Mouse (Mus musculus): Measurements from ENCODE around the gene Fut2. TPM values are rescaled to one million over a fixed set of nuclear protein-coding genes. Genes with fewer than 3 reads are reported as not detected.
"Not testable (repeated sequence)": the region's sequence is repeated elsewhere in the genome, so short reads cannot be mapped to it uniquely, and the experiment has no call there.

The Fut2 gene
- polyA plus RNA-seq, 1 experiment, result 0.01 TPM

GRCm38 (mm10) chr7:45660746-45661478 is 5.3 kb downstream of the Fut2 start:
- no peaks in the 10 kb centered on the region for H3K27me3 ChIP-seq (ENCODE audit: control insufficient read depth, insufficient read depth, insufficient read length)
- H3K36me3 ChIP-seq (ENCODE audit: control insufficient read depth, insufficient read depth), result no peaks in the 10 kb centered on the region
- no peaks in the 10 kb centered on the region for H3K79me3 ChIP-seq (ENCODE audit: low read depth)
- no peak overlapping the region for H3ac ChIP-seq (ENCODE audit: control insufficient read depth, insufficient read length, low read depth)
- no peaks in the 10 kb centered on the region for H3K79me2 ChIP-seq (ENCODE audit: control insufficient read depth, insufficient read depth)
- H3K4me3 ChIP-seq (ENCODE audit: insufficient read depth, poor library complexity, severe bottlenecking), result no peak overlapping the region
- TF ChIP-seq MAX (IDR thresholded peaks at IDR 0.05) (no peak), MYOD1 (IDR thresholded peaks at IDR 0.05; ENCODE audit: control insufficient read depth, insufficient read length, low read depth) (no peak), CTCF (IDR thresholded peaks at IDR 0.05; ENCODE audit: control insufficient read depth, insufficient read depth, insufficient read length) (no peak), MYOG (IDR thresholded peaks at IDR 0.05; ENCODE audit: control insufficient read depth, extremely low read depth, insufficient read length) (no peak), USF1 (IDR thresholded peaks at IDR 0.05; ENCODE audit: low read depth) (no peak), FOSL1 (IDR thresholded peaks at IDR 0.05; ENCODE audit: insufficient read depth, low read length, poor library complexity, severe bottlenecking) (no peak), CEBPB (IDR thresholded peaks at IDR 0.05; ENCODE audit: low read depth) (no peak)

GRCm38 (mm10) chr7:45654424-45655047 is 11.7 kb downstream of the Fut2 start:
- H3ac ChIP-seq (ENCODE audit: control insufficient read depth, insufficient read length, low read depth), result no peak overlapping the region
- H3K79me3 ChIP-seq (ENCODE audit: low read depth), result no peaks in the 10 kb centered on the region
- no peak overlapping the region for H3K4me3 ChIP-seq (ENCODE audit: insufficient read depth, poor library complexity, severe bottlenecking)
- H3K36me3 ChIP-seq (ENCODE audit: control insufficient read depth, insufficient read depth), result no peaks in the 10 kb centered on the region
- H3K27me3 ChIP-seq (ENCODE audit: control insufficient read depth, insufficient read depth, insufficient read length), result no peaks in the 10 kb centered on the region
- TF ChIP-seq MYOD1 (IDR thresholded peaks at IDR 0.05; ENCODE audit: control insufficient read depth, insufficient read length, low read depth) (no peak), CEBPB (IDR thresholded peaks at IDR 0.05; ENCODE audit: low read depth) (no peak), USF1 (IDR thresholded peaks at IDR 0.05; ENCODE audit: low read depth) (no peak), FOSL1 (IDR thresholded peaks at IDR 0.05; ENCODE audit: insufficient read depth, low read length, poor library complexity, severe bottlenecking) (no peak), MAX (IDR thresholded peaks at IDR 0.05) (no peak), CTCF (IDR thresholded peaks at IDR 0.05; ENCODE audit: control insufficient read depth, insufficient read depth, insufficient read length) (no peak), MYOG (IDR thresholded peaks at IDR 0.05; ENCODE audit: control insufficient read depth, extremely low read depth, insufficient read length) (no peak)
- H3K79me2 ChIP-seq (ENCODE audit: control insufficient read depth, insufficient read depth), result no peaks in the 10 kb centered on the region

DNA sequence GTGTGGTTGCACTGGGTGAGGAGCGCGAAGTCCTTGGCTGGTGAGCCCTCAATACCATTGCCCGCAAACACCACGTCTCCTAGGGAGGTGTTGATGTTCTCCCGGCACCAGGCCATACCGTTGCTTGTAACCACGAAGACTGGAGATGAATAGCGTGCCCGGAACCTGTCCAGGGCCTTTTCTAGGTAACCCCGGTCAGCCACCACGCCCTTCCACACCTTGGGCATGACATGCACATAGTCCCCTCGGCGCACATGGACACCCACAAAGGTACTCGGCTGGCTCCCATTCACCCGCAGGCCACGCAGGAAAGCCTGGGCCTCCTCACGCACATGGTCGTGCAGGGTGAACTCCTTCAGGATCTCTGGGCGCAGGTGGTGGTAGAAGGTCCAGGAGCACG is 15.7 kb downstream of the Fut2 start:
- not testable (repeated sequence) for H3K4me3 ChIP-seq (ENCODE audit: insufficient read depth, poor library complexity, severe bottlenecking); H3K79me2 ChIP-seq (ENCODE audit: control insufficient read depth, insufficient read depth); H3ac ChIP-seq (ENCODE audit: control insufficient read depth, insufficient read length, low read depth); H3K36me3 ChIP-seq (ENCODE audit: control insufficient read depth, insufficient read depth); H3K79me3 ChIP-seq (ENCODE audit: low read depth); H3K27me3 ChIP-seq (ENCODE audit: control insufficient read depth, insufficient read depth, insufficient read length)

DNA sequence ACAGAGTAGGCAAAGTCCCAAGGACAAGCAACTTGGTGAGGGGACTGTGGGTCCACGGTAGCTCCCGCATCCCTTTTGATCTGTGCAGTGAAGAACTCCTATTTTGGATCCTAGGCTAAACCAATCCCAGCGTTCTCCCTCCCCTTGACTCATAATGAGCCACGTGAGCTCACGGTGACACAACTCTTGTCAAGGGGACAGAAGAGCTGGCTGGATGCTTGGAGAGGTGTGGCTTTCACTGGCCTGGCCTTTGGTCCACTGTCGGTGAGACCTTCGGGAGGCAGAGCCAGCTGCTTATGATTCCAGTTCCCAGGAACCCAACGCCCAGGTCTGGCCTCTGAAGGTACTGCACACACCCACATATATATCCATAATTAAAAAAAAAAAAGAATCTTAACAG is 16.8 kb downstream of the Fut2 start:
- no peak for TF ChIP-seq CTCF (IDR thresholded peaks at IDR 0.05; ENCODE audit: control insufficient read depth, insufficient read depth, insufficient read length)
- no peak for TF ChIP-seq MYOG (IDR thresholded peaks at IDR 0.05; ENCODE audit: control insufficient read depth, extremely low read depth, insufficient read length)
- TF ChIP-seq USF1 (IDR thresholded peaks at IDR 0.05; ENCODE audit: low read depth), result no peak
- TF ChIP-seq CEBPB (IDR thresholded peaks at IDR 0.05; ENCODE audit: low read depth), result no peak
- TF ChIP-seq FOSL1 (IDR thresholded peaks at IDR 0.05; ENCODE audit: insufficient read depth, low read length, poor library complexity, severe bottlenecking), result no peak
- Histone ChIP-seq H3ac (ENCODE audit: control insufficient read depth, insufficient read length, low read depth) (no peak overlapping the region), H3K36me3 (ENCODE audit: control insufficient read depth, insufficient read depth) (no peaks in the 10 kb centered on the region), H3K79me3 (ENCODE audit: low read depth) (no peaks in the 10 kb centered on the region), H3K4me3 (ENCODE audit: insufficient read depth, poor library complexity, severe bottlenecking) (no peak overlapping the region), H3K79me2 (ENCODE audit: control insufficient read depth, insufficient read depth) (no peaks in the 10 kb centered on the region), H3K27me3 (ENCODE audit: control insufficient read depth, insufficient read depth, insufficient read length) (no peaks in the 10 kb centered on the region)

DNA sequence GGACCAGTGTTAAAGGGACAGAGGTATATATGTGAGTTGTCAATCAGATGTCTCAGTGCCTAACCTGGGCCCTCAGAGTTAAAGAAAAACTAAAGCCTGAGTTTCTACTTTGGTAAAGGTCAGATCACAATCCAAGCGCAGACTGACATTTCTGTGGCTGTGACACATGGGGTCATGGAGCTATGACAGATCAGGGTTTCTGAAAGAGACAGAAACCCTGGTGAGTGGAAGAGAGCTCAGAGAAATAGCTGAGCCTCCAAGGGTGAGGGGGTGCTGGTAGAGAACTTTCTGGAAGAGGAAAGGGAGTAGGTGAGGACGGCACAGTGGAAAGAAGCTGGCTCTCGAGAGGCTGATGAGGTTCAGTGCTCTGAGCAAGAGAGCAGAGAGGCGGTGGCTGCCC is 19.5 kb downstream of the Fut2 start:
- TF ChIP-seq MYOD1 (IDR thresholded peaks at IDR 0.05; ENCODE audit: control insufficient read depth, insufficient read length, low read depth) (no peak), CEBPB (IDR thresholded peaks at IDR 0.05; ENCODE audit: low read depth) (no peak), FOSL1 (IDR thresholded peaks at IDR 0.05; ENCODE audit: insufficient read depth, low read length, poor library complexity, severe bottlenecking) (no peak), USF1 (IDR thresholded peaks at IDR 0.05; ENCODE audit: low read depth) (no peak), MAX (IDR thresholded peaks at IDR 0.05) (no peak), MYOG (IDR thresholded peaks at IDR 0.05; ENCODE audit: control insufficient read depth, extremely low read depth, insufficient read length) (no peak), CTCF (IDR thresholded peaks at IDR 0.05; ENCODE audit: control insufficient read depth, insufficient read depth, insufficient read length) (no peak)
- Histone ChIP-seq H3ac (ENCODE audit: control insufficient read depth, insufficient read length, low read depth) (no peak overlapping the region), H3K27me3 (ENCODE audit: control insufficient read depth, insufficient read depth, insufficient read length) (no peaks in the 10 kb centered on the region), H3K79me3 (ENCODE audit: low read depth) (no peaks in the 10 kb centered on the region), H3K4me3 (ENCODE audit: insufficient read depth, poor library complexity, severe bottlenecking) (no peak overlapping the region), H3K79me2 (ENCODE audit: control insufficient read depth, insufficient read depth) (no peaks in the 10 kb centered on the region), H3K36me3 (ENCODE audit: control insufficient read depth, insufficient read depth) (no peaks in the 10 kb centered on the region)

DNA sequence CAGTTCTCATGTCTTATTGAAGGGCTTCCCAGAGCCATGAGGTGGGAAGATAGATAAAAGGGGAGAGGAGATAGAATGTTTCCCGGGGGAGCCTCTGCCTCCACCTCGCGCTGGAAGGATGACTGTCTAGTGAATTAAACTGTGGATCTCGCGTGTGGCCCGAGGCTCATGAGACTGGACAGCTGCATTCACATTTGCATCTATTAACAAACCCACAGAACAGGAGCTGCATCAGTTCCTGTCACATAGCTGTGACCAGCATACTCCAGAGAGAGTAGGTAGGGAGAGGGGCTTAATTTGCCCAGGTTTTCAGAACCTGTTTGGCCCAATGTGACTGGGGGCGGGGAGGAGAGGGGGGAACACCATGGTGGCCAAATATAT is 20.6 kb downstream of the Fut2 start:
- no peak for TF ChIP-seq MAX (IDR thresholded peaks at IDR 0.05)
- no peak for TF ChIP-seq MYOD1 (IDR thresholded peaks at IDR 0.05; ENCODE audit: control insufficient read depth, insufficient read length, low read depth)
- no peak for TF ChIP-seq CTCF (IDR thresholded peaks at IDR 0.05; ENCODE audit: control insufficient read depth, insufficient read depth, insufficient read length)
- no peak for TF ChIP-seq FOSL1 (IDR thresholded peaks at IDR 0.05; ENCODE audit: insufficient read depth, low read length, poor library complexity, severe bottlenecking)
- no peak for TF ChIP-seq MYOG (IDR thresholded peaks at IDR 0.05; ENCODE audit: control insufficient read depth, extremely low read depth, insufficient read length)
- no peak for TF ChIP-seq CEBPB (IDR thresholded peaks at IDR 0.05; ENCODE audit: low read depth)
- no peak for TF ChIP-seq USF1 (IDR thresholded peaks at IDR 0.05; ENCODE audit: low read depth)
- H3K27me3 ChIP-seq (ENCODE audit: control insufficient read depth, insufficient read depth, insufficient read length), result no peaks in the 10 kb centered on the region
- no peak overlapping the region for H3K4me3 ChIP-seq (ENCODE audit: insufficient read depth, poor library complexity, severe bottlenecking)
- H3K36me3 ChIP-seq (ENCODE audit: control insufficient read depth, insufficient read depth), result no peaks in the 10 kb centered on the region
- H3K79me3 ChIP-seq (ENCODE audit: low read depth), result no peaks in the 10 kb centered on the region
- no peak overlapping the region for H3ac ChIP-seq (ENCODE audit: control insufficient read depth, insufficient read length, low read depth)
- no peaks in the 10 kb centered on the region for H3K79me2 ChIP-seq (ENCODE audit: control insufficient read depth, insufficient read depth)

All from C2C12 (cell line).